Mouse (Mus musculus) lung, embryonic 16.5 days (tissue): ENCODE measurements around the gene Cd80. TPM values are rescaled to one million over a fixed set of nuclear protein-coding genes. Genes with fewer than 3 reads are reported as not detected.

Source experiments
- ATAC-seq: fragments of 200-750 bp; cut with Nextera tagmentation; 2 replicates; pipeline ENCODE4 v1.8.0; 2017; ENCODE audit warnings: low read depth, mild to moderate bottlenecking, moderate library complexity
- H3K27ac ChIP-seq: fragments of 300-500 bp; sonication (generic); 2 replicates; pipeline ENCODE4 v1.5.1; 2014; ENCODE audit warnings: mild to moderate bottlenecking, control low read depth, low read length
- H3K27me3 ChIP-seq: fragments of 300-500 bp; sonication (generic); 2 replicates; pipeline ENCODE4 v1.6.1; 2014; ENCODE audit warnings: low read depth, low read length, mixed read lengths; ENCODE audit not compliant: control insufficient read depth, insufficient read depth
- H3K36me3 ChIP-seq: fragments of 300-500 bp; sonication (generic); 2 replicates; pipeline ENCODE4 v1.6.1; 2014; ENCODE audit warnings: low read length; ENCODE audit not compliant: control insufficient read depth, insufficient read depth
- H3K4me1 ChIP-seq: fragments of 300-500 bp; sonication (generic); replicated peaks from 2 replicates; pipeline ENCODE4 v1.6.1; 2014; ENCODE audit warnings: low read length, mixed read lengths; ENCODE audit not compliant: control insufficient read depth, insufficient read depth
- H3K4me2 ChIP-seq: fragments of 300-500 bp; sonication (generic); 2 replicates; pipeline ENCODE4 v1.6.1; 2014; ENCODE audit warnings: low read depth, low read length, control low read depth
- H3K4me3 ChIP-seq: fragments of 300-500 bp; sonication (generic); 2 replicates; pipeline ENCODE4 v1.5.1; 2014; ENCODE audit warnings: mild to moderate bottlenecking, low read length, control low read depth
- H3K9ac ChIP-seq: fragments of 300-500 bp; sonication (generic); 2 replicates; pipeline ENCODE4 v1.6.1; 2014; ENCODE audit warnings: low read length, control low read depth
- H3K9me3 ChIP-seq: fragments of 300-500 bp; sonication (generic); 2 replicates; pipeline ENCODE4 v1.6.1; 2016; ENCODE audit warnings: low read length; ENCODE audit not compliant: control insufficient read depth
- WGBS: fragments of 180-500 bp; shearing (Covaris S2); extraction: QIAGEN DNeasy Blood & Tissue Kit; methylation state at CpG from one replicate; pipeline ENCODE4 v1.1.7; 2014; 5-methylcytosine and 5-hydroxymethylcytosine counted together
- polyA plus RNA-seq: library from polyadenylated mRNA; unstranded; fragments of >200 nt; fragmentation: Nextera tagmentation; extraction: Ambion mirVana; gene quantifications from 2 replicates; pipeline ENCODE4 v1.2.1, GENCODE M21; 2015

Gene Cd80
- polyA plus RNA-seq, 1 experiment from 2014 or later: 0.25 TPM

DNA sequence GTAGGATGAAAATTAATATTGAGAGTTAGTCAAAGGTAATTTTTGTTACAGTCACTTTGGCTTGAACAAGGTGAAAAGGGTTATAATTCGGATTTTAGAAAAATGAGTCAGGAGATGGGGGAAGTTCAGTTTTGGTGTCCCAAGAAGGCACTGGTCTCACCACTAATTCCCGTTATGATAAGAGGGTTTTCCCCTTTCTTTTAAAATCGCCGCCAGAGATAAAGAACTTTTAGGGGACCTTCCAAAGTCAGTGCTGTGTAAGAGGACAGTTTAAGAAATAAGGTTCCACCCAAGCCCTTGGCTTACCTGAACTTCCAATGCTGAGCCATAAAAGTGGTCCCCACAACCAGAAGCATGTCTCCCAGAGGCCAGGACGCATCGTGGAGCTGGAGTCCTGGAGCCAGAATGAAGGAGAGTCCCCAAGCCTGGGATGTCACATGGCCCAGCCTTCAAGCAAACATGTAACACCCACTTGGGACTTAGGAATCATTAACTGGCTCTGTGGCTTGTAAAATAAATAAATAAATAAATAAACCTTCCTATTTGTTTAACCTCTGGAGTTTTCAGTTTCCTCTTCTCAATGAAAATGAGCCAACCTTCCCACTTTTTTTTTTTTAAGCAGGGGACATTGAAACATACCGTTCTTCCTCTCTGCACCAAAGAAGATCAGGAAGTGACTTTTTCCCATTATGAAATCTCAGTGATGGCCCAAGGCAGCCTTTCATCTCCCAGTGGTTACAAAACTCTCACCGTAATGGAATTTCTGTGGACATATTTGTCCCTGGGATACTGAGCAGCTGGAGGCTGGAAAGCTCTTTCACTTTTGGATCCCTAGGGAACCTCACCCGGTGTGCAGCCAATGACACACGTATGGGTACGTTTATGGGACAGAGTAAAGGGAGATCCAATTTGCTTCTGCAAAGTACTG lies 22.6 kb upstream of the Cd80 start, which contains the start of gene Pla1a:
Pla1a (minus strand) TSS at position 648 of the 928 bp plus-strand sequence.
- Histone ChIP-seq H3K4me3 (no peak within 1 kb of the TSS), H3K36me3 (no peaks in the 10 kb centered on the region), H3K27ac (no peak within 1 kb of the TSS), H3K4me1 (no peaks in the 10 kb centered on the region), H3K4me2 (no peak within 1 kb of the TSS), H3K27me3 (no peaks in the 10 kb centered on the region), H3K9ac (no peak within 1 kb of the TSS), H3K9me3 (no peaks in the 10 kb centered on the region)
- no peak for ATAC-seq
- 65% methylated on average over 11 of the region's 11 CpGs for WGBS

DNA sequence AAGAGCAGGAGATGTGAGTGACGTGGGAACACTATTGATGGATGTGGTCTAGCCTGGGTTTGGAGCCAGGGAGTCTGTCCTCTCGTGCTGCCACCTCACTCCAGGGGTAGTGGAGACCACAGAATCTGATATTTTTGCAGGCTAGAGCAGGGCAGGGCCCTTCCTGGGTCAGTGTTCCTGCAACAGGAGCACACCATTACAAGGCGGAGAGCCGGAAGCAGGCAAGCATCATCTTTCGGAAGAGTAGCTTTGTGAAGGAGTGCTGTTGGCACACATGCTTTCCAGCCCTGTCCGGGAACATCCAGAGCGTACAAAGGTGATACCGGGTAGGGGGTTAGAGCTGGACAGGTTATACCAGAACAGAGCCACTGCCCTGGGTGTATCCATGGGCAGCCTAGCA lies 21.8 kb upstream of the Cd80 start:
- ATAC-seq: no peak
- H3K27me3 ChIP-seq: no peaks in the 10 kb centered on the region
- WGBS: 80% methylated on average over 8 of the region's 8 CpGs

DNA sequence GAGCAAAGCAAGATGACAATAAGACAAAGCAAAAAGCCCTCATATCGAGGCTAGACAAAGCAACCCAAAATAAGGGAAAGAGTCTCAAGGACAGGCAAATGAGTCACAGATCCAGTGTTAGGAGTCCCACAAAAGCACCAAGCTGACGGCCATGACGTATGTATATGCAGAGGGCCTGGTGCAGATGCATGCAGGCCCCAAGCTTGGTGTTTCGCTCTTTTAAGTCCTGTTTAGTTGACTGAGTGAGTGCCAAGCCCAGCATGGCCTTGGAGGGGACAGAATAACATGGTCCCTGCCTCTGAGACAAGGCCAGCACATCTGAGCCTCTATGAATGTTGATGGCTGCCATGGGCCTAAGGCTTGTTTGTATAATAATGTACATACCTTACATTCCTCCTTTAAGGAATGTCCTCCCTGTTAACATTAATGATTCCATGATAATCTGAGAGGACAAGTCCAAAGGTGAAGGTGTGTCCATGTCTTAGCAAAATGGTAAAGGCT lies 21.0 kb upstream of the Cd80 start:
- H3K4me2 ChIP-seq: no peak overlapping the region
- H3K9ac ChIP-seq: no peak overlapping the region
- no peak overlapping the region for H3K4me3 ChIP-seq
- no peaks in the 10 kb centered on the region for H3K27me3 ChIP-seq
- no peaks in the 10 kb centered on the region for H3K9me3 ChIP-seq
- ATAC-seq: no peak
- no peaks in the 10 kb centered on the region for H3K36me3 ChIP-seq
- H3K4me1 ChIP-seq: no peaks in the 10 kb centered on the region
- WGBS: 87% methylated on average over 4 of the region's 4 CpGs
- no peak overlapping the region for H3K27ac ChIP-seq

More for the DNA sequence above, 21.8 kb upstream of the Cd80 start:
- Histone ChIP-seq H3K9me3 (no peaks in the 10 kb centered on the region), H3K4me3 (no peak overlapping the region), H3K4me1 (no peaks in the 10 kb centered on the region), H3K4me2 (no peak overlapping the region), H3K27ac (no peak overlapping the region), H3K36me3 (no peaks in the 10 kb centered on the region), H3K9ac (no peak overlapping the region)

DNA sequence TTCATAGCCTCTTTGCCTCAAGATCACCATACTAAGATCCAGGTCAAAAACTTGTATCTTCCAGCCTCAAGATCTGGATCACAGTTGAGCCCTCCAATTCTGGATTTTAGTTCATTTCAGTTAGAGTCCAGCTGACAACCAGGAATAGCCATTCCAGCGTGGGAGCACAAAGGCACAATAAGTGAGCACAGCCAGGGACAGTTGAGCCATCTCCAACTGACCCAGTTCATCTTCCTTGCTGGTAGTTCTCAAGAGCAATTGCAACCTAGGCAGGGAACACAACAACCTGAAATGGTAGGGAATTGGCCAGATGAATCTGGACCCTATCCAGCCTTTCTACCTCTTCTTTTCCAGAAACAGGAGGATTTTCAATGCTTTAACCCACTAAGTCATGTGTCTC lies 16.2 kb upstream of the Cd80 start:
- WGBS: 75% methylated on average over 1 of the region's 1 CpGs
- H3K4me1 ChIP-seq: no peaks in the 10 kb centered on the region

DNA sequence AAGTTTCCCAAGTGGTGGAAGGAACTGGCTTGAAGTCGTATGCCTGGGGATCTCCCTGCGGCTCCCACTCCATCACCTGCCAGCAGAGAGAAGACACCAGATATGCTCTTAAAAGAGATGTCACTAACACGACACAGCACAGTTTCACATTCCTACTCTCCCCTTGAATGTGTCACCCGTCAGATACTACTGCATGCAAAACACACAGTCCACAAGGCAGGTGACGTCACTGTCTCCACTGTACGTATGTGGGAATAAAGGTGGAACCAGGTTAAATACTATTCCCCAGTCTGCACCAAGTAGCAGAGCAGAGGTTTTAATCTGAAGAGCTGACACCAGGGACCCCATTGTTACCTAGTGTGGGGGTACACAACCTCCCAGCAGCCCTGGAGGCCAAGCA lies 15.0 kb upstream of the Cd80 start:
- WGBS: 63% methylated on average over 6 of the region's 6 CpGs
- H3K36me3 ChIP-seq: peaks cover 14% of the 10 kb centered on the region

More for the DNA sequence above, 16.2 kb upstream of the Cd80 start:
- no peaks in the 10 kb centered on the region for H3K9me3 ChIP-seq
- H3K4me3 ChIP-seq: no peak overlapping the region
- no peaks in the 10 kb centered on the region for H3K27me3 ChIP-seq
- H3K9ac ChIP-seq: no peak overlapping the region
- no peak overlapping the region for H3K27ac ChIP-seq
- ATAC-seq: no peak
- H3K36me3 ChIP-seq: peaks cover 4% of the 10 kb centered on the region; the same call in 1 of the 2 replicates
- H3K4me2 ChIP-seq: no peak overlapping the region

DNA sequence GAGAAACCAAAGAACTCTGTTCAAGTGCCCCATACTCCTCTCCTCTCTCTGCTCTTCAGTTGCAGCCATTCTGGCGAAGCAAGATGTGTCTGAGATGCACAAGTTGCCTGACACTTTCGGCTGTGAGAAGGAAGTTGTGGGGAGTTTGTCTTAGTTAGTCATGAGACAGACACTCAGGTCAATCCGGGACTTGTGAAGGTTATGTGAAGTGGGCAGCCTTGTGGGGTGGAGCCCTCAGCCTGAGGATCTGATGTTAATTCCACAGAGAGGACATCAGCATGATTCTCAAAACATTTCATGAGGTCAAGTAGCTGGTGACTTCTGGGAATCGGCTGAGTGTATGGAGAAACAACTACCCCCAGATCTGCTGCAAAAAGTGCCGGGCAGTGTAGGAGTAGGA lies 13.8 kb upstream of the Cd80 start:
- no peak for ATAC-seq
- Histone ChIP-seq H3K27ac (no peak overlapping the region), H3K36me3 (peaks cover 25% of the 10 kb centered on the region), H3K4me1 (no peaks in the 10 kb centered on the region), H3K9me3 (no peaks in the 10 kb centered on the region), H3K27me3 (no peaks in the 10 kb centered on the region), H3K4me2 (no peak overlapping the region), H3K9ac (no peak overlapping the region), H3K4me3 (no peak overlapping the region)
- 76% methylated on average over 5 of the region's 5 CpGs for WGBS

More for the DNA sequence above, 15.0 kb upstream of the Cd80 start:
- ATAC-seq: no peak
- Histone ChIP-seq H3K27me3 (no peaks in the 10 kb centered on the region), H3K4me3 (no peak overlapping the region), H3K27ac (no peak overlapping the region), H3K4me1 (no peaks in the 10 kb centered on the region), H3K4me2 (no peak overlapping the region), H3K9ac (no peak overlapping the region), H3K9me3 (no peaks in the 10 kb centered on the region)

DNA sequence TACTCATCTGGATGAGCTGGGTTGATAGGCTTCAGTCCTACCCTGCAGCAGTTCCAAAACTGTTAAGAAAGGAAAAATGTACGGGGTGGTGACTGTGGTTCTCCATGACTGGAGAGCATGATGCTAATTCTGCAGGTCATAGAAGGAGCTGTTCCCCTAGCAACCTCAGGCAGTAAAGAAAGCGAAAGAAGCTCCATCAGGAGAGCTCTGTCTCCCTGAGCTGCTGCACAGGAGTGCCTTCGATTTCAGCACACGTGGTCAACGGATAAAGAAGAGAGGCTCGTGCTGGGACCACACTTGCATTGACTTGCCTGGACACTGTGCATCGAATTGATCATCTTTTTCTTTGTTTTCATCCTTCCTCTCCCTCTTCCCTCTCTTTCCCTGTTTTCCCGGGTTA lies 13.1 kb upstream of the Cd80 start:
- ATAC-seq: no peak
- Histone ChIP-seq H3K27ac (no peak overlapping the region), H3K9ac (no peak overlapping the region), H3K4me3 (no peak overlapping the region), H3K4me1 (no peaks in the 10 kb centered on the region), H3K9me3 (no peaks in the 10 kb centered on the region), H3K4me2 (no peak overlapping the region), H3K36me3 (peaks cover 31% of the 10 kb centered on the region), H3K27me3 (no peaks in the 10 kb centered on the region)
- 76% methylated on average over 8 of the region's 8 CpGs for WGBS

DNA sequence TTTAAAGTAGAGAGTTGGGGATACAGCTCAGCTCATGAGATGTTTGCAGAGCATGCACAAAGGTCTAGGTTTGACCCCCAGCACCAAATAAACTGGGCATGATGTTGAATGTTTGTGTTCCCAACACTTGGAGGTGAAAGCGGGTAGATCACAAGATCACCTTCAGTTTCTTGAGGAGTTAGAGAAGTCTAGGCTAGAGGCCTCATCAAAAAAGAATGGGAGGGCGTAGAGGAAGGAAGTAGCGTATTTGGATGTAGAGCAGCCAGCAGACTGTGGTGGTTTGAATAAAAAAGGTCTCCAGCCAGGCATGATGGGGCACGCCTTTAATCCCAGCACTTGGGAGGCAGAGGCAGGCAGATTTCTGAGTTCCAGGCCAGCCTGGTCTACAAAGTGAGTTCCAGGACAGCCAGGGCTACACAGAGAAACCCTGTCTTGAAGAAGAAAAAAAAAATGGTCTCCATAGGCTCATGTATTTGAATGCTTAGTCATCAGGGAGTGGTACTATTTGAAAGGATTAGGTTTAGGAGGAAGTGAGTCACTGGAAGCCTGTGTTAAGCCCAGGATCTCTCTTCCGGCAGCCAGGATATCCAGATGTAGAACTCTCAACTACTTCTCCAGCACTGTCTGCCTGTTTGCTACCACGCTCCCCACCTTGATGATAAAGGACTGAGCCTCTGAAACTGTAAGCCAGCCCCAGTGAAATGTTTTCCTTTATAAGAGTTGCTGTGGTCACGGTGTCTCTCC lies 11.5 kb upstream of the Cd80 start:
- H3K4me1 ChIP-seq: no peaks in the 10 kb centered on the region
- no peak overlapping the region for H3K27ac ChIP-seq
- no peaks in the 10 kb centered on the region for H3K27me3 ChIP-seq
- no peak overlapping the region for H3K9ac ChIP-seq
- H3K36me3 ChIP-seq: peaks cover 38% of the 10 kb centered on the region
- H3K9me3 ChIP-seq: no peaks in the 10 kb centered on the region
- no peak overlapping the region for H3K4me3 ChIP-seq
- ATAC-seq: no peak
- WGBS: 94% methylated on average over 7 of the region's 7 CpGs
- no peak overlapping the region for H3K4me2 ChIP-seq

DNA sequence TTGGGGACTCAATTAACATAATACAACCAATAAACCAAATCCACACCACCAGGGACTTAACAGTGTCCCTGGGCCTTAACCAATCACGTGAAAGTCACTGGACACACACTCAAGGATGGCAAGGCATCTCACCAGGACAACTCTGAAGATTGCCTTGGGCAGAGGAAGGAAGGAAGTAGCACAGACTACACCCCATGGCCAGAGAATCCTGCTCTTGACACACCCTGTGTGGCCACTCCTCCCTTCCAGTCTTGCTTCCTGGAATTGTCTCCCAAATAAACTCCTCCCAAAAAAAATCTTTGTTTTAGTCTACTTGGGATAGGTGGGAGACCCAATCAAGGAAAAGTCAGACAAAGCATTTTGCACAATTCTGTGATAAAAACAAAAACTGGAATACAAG lies 10.3 kb upstream of the Cd80 start:
- Histone ChIP-seq H3K36me3 (peaks cover 39% of the 10 kb centered on the region), H3K27me3 (no peaks in the 10 kb centered on the region), H3K4me2 (no peak overlapping the region), H3K4me1 (no peaks in the 10 kb centered on the region), H3K9ac (no peak overlapping the region), H3K9me3 (no peaks in the 10 kb centered on the region), H3K4me3 (no peak overlapping the region), H3K27ac (no peak overlapping the region)
- 92% methylated on average over 1 of the region's 1 CpGs for WGBS
- no peak for ATAC-seq
